Mouse (Mus musculus) gastrocnemius, postnatal 36 days (tissue): Measurements from ENCODE around the gene Tsc22d2. TPM values are rescaled to one million over a fixed set of nuclear protein-coding genes. Genes with fewer than 3 reads are reported as not detected.
"Not testable (repeated sequence)": the region's sequence is repeated elsewhere in the genome, so short reads cannot be mapped to it uniquely, and the experiment has no call there.

Experiments used
- DNase-seq, 2 experiments: peaks; one replicate each; pipeline ENCODE4 v3.0.0; 2022
- intact Hi-C: fragments of 180-260 bp; cut with DNase I; formaldehyde crosslinking; loops from one replicate; pipeline ENCODE4 v1.15.1; 2025
- total RNA-seq, 2 experiments: library from RNA; stranded (reverse); gene quantifications; 2 replicates each; pipeline ENCODE4 v1.2.3; 2021

Tsc22d2 gene
- total RNA-seq, 2 experiments from 2014 or later = 19.9 to 21.9 TPM

GRCm38 (mm10) chr3:58418724-58419705 is 4.5 kb downstream of the Tsc22d2 start:
- no peak for DNase-seq
- intact Hi-C loops = loop anchor here (5.0 to 10.0 kb wide), 5 partner anchors 68 to 366 kb away; partner anchors contain the start of genes Eif2a, Selenot and Serp1

- DNase-seq = no peak
- intact Hi-C loops = no loop called here
Measured at GRCm38 (mm10) chr3:58428861-58429260, 14.3 kb downstream of the Tsc22d2 start.

GRCm38 (mm10) chr3:58434414-58434813 is 19.9 kb downstream of the Tsc22d2 start:
- DNase-seq = no peak

GRCm38 (mm10) chr3:58448230-58448629 is 33.7 kb downstream of the Tsc22d2 start:
- intact Hi-C loops = no loop called here
- no peak for DNase-seq

More at GRCm38 (mm10) chr3:58434414-58434813, 19.9 kb downstream of the Tsc22d2 start:
- intact Hi-C loops = no loop called here

- intact Hi-C loops = no loop called here
Measured at GRCm38 (mm10) chr3:58449487-58449886, 35.0 kb downstream of the Tsc22d2 start.

GRCm38 (mm10) chr3:58454414-58455205 is 40.1 kb downstream of the Tsc22d2 start:
- intact Hi-C loops = no loop called here
- DNase-seq = no peak

More at GRCm38 (mm10) chr3:58449487-58449886, 35.0 kb downstream of the Tsc22d2 start:
- no peak for DNase-seq

- intact Hi-C loops = no loop called here
- no peak for DNase-seq
Measured at GRCm38 (mm10) chr3:58455255-58455654, 40.7 kb downstream of the Tsc22d2 start.

GRCm38 (mm10) chr3:58469655-58470437 is 55.3 kb downstream of the Tsc22d2 start:
- no peak for DNase-seq
- intact Hi-C loops = no loop called here

- DNase-seq, intact Hi-C loops: not testable (repeated sequence)
Measured at GRCm38 (mm10) chr3:58475298-58475697, 60.8 kb downstream of the Tsc22d2 start.

GRCm38 (mm10) chr3:58478755-58479455 is 64.4 kb downstream of the Tsc22d2 start:
- DNase-seq = no peak
- intact Hi-C loops = no loop called here

GRCm38 (mm10) chr3:58485883-58486282 is 71.4 kb downstream of the Tsc22d2 start:
- intact Hi-C loops = loop anchor here (5.0 kb wide), 1 partner anchor 69 kb away; no protein-coding TSS in a partner anchor

GRCm38 (mm10) chr3:58487121-58487520 is 72.6 kb downstream of the Tsc22d2 start:
- intact Hi-C loops = loop anchor here (5.0 kb wide), 1 partner anchor 70 kb away; no protein-coding TSS in a partner anchor
- DNase-seq = no peak

More at GRCm38 (mm10) chr3:58485883-58486282, 71.4 kb downstream of the Tsc22d2 start:
- DNase-seq = no peak

GRCm38 (mm10) chr3:58487999-58488775 is 73.7 kb downstream of the Tsc22d2 start:
- intact Hi-C loops = loop anchor here (5.0 kb wide), 1 partner anchor 71 kb away; no protein-coding TSS in a partner anchor
- DNase-seq = no peak

GRCm38 (mm10) chr3:58490787-58491186 is 76.3 kb downstream of the Tsc22d2 start:
- no peak for DNase-seq

GRCm38 (mm10) chr3:58493621-58494020 is 79.1 kb downstream of the Tsc22d2 start:
- intact Hi-C loops = loop anchor here (5.0 kb wide), 1 partner anchor 331 kb away; no protein-coding TSS in a partner anchor
- DNase-seq = no peak

More at GRCm38 (mm10) chr3:58490787-58491186, 76.3 kb downstream of the Tsc22d2 start:
- intact Hi-C loops = loop anchor here (5.0 kb wide), 1 partner anchor 328 kb away; no protein-coding TSS in a partner anchor

GRCm38 (mm10) chr3:58501961-58502360 is 87.4 kb downstream of the Tsc22d2 start:
- intact Hi-C loops = no loop called here
- DNase-seq = no peak

- DNase-seq = no peak
- intact Hi-C loops = no loop called here
Measured at GRCm38 (mm10) chr3:58503720-58504333, 89.3 kb downstream of the Tsc22d2 start.

GRCm38 (mm10) chr3:58504676-58505075 is 90.2 kb downstream of the Tsc22d2 start:
- DNase-seq = no peak
- intact Hi-C loops = no loop called here
